Mouse (Mus musculus) liver, embryonic 14.5 days (tissue): ENCODE results near the gene Btbd11.

ENCODE experiments used
- CTCF ChIP-seq: IDR thresholded peaks from 2 replicates; pipeline ENCODE4 v1.5.1; 2016; ENCODE audit warnings: antibody characterized with exemption, low read depth, control low read depth
- EP300 ChIP-seq: IDR thresholded peaks from 2 replicates; pipeline ENCODE4 v1.6.1; 2016; ENCODE audit warnings: antibody characterized with exemption, low read depth

- TF ChIP-seq EP300 (no peak), CTCF (no peak)
Measured at GRCm38 (mm10) chr10:85572571-85572970, 186.0 kb downstream of the Btbd11 start.
